Mouse (Mus musculus) lung, embryonic 15.5 days (tissue): Measurements from ENCODE around the gene Dysf. TPM values are rescaled to one million over a fixed set of nuclear protein-coding genes. Genes with fewer than 3 reads are reported as not detected.
"Not testable (repeated sequence)": the region's sequence is repeated elsewhere in the genome, so short reads cannot be mapped to it uniquely, and the experiment has no call there.

Experiments used
- ATAC-seq: fragments of 200-750 bp; cut with Nextera tagmentation; 2 replicates; pipeline ENCODE4 v1.8.0; 2017; ENCODE audit warnings: moderate number of reproducible peaks, borderline replicate concordance; ENCODE audit not compliant: low FRiP score, low TSS enrichment; ENCODE audit errors: extremely low read depth
- H3K27ac ChIP-seq: fragments of 300-500 bp; sonication (generic); 2 replicates; pipeline ENCODE4 v1.5.1; 2015; ENCODE audit warnings: moderate library complexity, mild to moderate bottlenecking, inconsistent platforms
- H3K27me3 ChIP-seq: fragments of 300-500 bp; sonication (generic); 2 replicates; pipeline ENCODE4 v1.6.1; 2015; ENCODE audit warnings: inconsistent platforms
- H3K36me3 ChIP-seq: fragments of 300-500 bp; sonication (generic); 2 replicates; pipeline ENCODE4 v1.6.1; 2015; ENCODE audit warnings: inconsistent platforms
- H3K4me1 ChIP-seq: fragments of 300-500 bp; sonication (generic); 2 replicates; pipeline ENCODE4 v1.6.1; 2015; ENCODE audit warnings: inconsistent platforms
- H3K4me2 ChIP-seq: fragments of 300-500 bp; sonication (generic); 2 replicates; pipeline ENCODE4 v1.6.1; 2015; ENCODE audit warnings: inconsistent platforms, mild to moderate bottlenecking, moderate library complexity
- H3K4me3 ChIP-seq: fragments of 300-500 bp; sonication (generic); 2 replicates; pipeline ENCODE4 v1.5.1; 2015; ENCODE audit warnings: mild to moderate bottlenecking, inconsistent platforms
- H3K9ac ChIP-seq: fragments of 300-500 bp; sonication (generic); 2 replicates; pipeline ENCODE4 v1.6.1; 2015; ENCODE audit warnings: inconsistent platforms
- H3K9me3 ChIP-seq: fragments of 300-500 bp; sonication (generic); 2 replicates; pipeline ENCODE4 v1.6.1; 2016; ENCODE audit warnings: inconsistent platforms
- WGBS: fragments of 180-500 bp; shearing (Covaris S2); methylation state at CpG from one replicate; pipeline ENCODE4 v1.1.7; 2015; 5-methylcytosine and 5-hydroxymethylcytosine counted together
- polyA plus RNA-seq: library from polyadenylated mRNA; unstranded; fragments of >200 nt; fragmentation: Nextera tagmentation; extraction: Ambion mirVana; gene quantifications from 2 replicates; pipeline ENCODE4 v1.2.1, GENCODE M21; 2015

Dysf gene
- polyA plus RNA-seq, result 8.7 and 9.8 TPM in 2 replicates

DNA sequence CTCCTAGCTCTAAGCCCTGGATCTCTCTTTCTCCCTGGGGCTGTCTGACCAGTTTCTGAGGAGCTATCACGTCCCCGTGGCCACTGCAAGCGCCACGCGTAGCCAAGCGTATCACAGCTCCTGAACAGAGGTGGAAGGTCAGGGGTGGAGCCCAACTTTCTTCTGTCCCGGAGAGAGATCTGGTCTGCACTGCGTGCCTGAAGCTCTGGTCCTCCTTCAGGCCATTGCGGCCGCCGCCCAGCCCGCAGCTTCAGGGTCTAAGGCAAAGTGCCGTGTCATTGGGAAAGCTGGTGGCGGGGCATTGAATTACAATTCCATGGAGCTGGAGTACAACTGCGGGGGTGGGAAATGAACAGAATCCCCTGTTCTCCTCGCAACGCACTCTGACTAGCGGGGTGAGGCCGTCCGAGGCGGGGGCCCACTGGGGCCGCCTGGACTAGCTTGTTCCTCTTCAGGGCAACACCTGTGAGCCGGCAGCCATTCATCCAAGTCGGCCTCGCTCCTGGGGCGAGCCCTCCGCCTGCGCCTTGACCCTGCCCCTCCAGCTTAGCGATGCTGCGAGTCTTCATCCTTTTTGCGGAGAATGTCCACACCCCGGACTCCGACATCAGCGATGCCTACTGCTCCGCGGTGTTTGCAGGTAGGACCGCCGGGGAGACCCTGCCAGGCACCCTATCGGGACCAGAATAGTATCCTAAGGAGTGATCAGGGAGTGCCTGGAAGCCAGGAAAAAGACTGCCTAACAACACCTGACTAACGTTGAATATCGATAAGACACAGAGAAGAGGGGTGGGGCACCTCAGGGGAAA lies at the start of gene Dysf:
Gene Dysf, plus strand, starts transcription at position 228 of the 809 bp plus-strand sequence.
- Histone ChIP-seq H3K4me2 (peak within 1 kb of the TSS; percentile 74), H3K9me3 (no peaks in the 10 kb centered on the region), H3K4me3 (peak within 1 kb of the TSS; percentile 37), H3K4me1 (peaks cover 24% of the 10 kb centered on the region), H3K27ac (no peak within 1 kb of the TSS), H3K9ac (peak within 1 kb of the TSS; percentile 11; the same call in 1 of the 2 replicates), H3K36me3 (no peaks in the 10 kb centered on the region), H3K27me3 (peaks cover 13% of the 10 kb centered on the region; the same call in 1 of the 2 replicates)
- peak; percentile 57; the same call in 1 of the 2 replicates for ATAC-seq
- under 1% methylated on average over 41 of the region's 41 CpGs for WGBS

DNA sequence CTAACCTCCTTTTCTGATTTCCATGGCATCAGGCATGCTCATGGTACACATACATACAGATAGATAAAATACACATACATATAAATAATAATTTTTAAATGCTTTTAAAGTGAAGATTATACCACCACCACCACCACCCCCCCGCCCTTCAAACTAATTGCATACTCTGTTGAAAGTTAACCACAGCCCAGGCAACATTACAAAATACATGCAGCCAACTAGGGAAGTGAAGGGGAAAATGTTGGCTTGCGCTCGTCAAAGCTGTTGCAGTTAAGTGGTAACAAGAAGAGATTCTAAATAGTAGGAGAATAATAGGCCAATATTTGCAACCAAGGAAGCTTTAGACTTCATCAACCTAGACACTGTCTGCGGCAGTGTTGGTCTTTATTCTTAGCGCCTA lies 20.7 kb upstream of the Dysf start:
- Histone ChIP-seq H3K36me3 (peaks cover 51% of the 10 kb centered on the region), H3K9me3 (no peaks in the 10 kb centered on the region), H3K9ac (no peak overlapping the region), H3K4me3 (no peak overlapping the region), H3K27me3 (no peaks in the 10 kb centered on the region), H3K27ac (no peak overlapping the region), H3K4me1 (no peaks in the 10 kb centered on the region), H3K4me2 (no peak overlapping the region)
- WGBS, result 89% methylated on average over 5 of the region's 5 CpGs
- ATAC-seq, result no peak

DNA sequence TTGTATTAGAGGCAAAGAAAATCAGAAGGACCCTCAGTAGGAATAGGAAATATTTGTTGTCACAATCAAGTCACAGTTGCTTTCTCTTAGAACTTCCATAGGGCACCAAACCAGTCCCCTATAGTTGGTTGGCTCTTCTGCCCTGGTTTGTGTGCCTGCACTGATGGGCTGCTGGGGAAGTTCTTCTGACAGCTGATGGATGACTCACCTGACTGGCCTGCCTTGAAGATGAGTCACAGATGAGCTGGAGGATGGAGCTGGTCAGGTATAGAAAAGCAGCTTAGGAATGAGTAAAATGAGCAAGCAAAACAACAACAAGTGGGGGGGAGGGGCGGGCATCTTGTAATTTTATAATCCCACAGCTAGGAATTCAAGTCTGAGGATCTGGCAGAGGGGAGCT lies 5.7 kb upstream of the Dysf start:
- no peak overlapping the region for H3K4me2 ChIP-seq
- no peak overlapping the region for H3K9ac ChIP-seq
- no peaks in the 10 kb centered on the region for H3K9me3 ChIP-seq
- no peak for ATAC-seq
- 65% methylated on average over 1 of the region's 1 CpGs for WGBS
- H3K27ac ChIP-seq, result no peak overlapping the region
- H3K27me3 ChIP-seq, result no peaks in the 10 kb centered on the region
- no peak overlapping the region for H3K4me3 ChIP-seq
- H3K4me1 ChIP-seq, result no peaks in the 10 kb centered on the region
- peaks cover 4% of the 10 kb centered on the region; the same call in 1 of the 2 replicates for H3K36me3 ChIP-seq

DNA sequence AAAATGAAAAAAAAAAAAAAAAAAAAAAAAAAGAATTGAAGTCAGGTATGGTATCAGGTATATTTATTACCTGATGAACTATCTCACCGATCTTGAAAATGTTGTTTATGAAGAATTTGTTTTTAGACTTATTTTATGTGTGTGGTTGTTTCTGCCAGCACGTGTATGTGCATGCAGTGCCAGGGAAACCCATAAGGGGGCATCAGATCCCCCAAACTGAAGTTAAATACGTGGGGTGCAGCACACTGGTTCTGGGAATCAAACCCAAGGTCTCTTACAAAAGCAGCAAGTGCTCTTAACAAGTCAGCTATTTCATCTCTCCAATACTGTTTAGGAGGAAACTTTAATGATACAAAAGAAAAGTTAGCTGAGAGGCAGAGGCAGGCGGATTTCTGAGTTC lies 4.1 kb upstream of the Dysf start:
- no peaks in the 10 kb centered on the region for H3K36me3 ChIP-seq
- H3K9ac ChIP-seq, result no peak overlapping the region
- 80% methylated on average over 4 of the region's 4 CpGs for WGBS

DNA sequence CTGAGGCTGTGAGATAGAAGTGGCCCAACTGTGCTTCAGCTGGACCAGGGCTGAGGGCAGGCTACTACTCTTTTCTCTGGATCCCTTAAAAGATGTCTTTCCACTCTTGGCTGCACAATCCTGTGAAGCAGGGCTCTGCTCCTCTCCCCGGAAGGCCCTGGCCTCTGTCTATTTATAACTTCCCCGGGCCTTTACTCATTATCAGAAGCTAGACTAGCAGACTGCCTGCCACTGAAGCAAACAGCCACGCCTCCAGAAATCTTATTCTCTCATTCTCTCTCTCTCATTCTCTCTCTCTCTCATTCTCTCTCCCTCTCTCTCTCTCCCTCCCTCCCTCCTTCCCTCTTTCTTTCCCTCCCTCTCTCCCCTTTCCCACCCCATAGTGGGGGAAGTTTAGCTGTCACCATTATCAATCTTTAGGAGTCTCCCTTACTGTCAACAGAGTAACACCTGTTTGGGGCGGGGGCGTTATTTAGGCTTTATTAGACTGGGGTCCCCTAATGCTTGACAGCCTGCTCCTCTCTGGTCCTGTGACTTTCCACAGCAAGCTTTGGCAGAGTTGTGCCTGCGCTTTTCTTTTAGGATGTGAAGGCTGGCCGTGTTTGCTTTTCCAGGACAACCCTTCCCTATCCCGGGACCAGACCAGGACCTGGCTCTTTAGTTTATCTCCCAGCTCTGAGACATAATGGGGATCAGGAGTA lies 932 bp downstream of the Dysf start:
- Histone ChIP-seq H3K9ac (no peak overlapping the region), H3K4me2 (peak overlapping the region; percentile 74), H3K36me3 (no peaks in the 10 kb centered on the region), H3K4me1 (peaks cover 24% of the 10 kb centered on the region), H3K9me3 (no peaks in the 10 kb centered on the region), H3K27ac (no peak overlapping the region), H3K27me3 (peaks cover 13% of the 10 kb centered on the region; the same call in 1 of the 2 replicates), H3K4me3 (peak overlapping the region; percentile 37; the same call in 1 of the 2 replicates)
- ATAC-seq, result no peak
- 20% methylated on average over 8 of the region's 8 CpGs for WGBS

More for the DNA sequence above, 4.1 kb upstream of the Dysf start:
- Histone ChIP-seq H3K4me3 (no peak overlapping the region), H3K9me3 (no peaks in the 10 kb centered on the region), H3K4me1 (peaks cover 11% of the 10 kb centered on the region), H3K27ac (no peak overlapping the region), H3K4me2 (no peak overlapping the region), H3K27me3 (peaks cover 8% of the 10 kb centered on the region; the same call in 1 of the 2 replicates)
- no peak for ATAC-seq

DNA sequence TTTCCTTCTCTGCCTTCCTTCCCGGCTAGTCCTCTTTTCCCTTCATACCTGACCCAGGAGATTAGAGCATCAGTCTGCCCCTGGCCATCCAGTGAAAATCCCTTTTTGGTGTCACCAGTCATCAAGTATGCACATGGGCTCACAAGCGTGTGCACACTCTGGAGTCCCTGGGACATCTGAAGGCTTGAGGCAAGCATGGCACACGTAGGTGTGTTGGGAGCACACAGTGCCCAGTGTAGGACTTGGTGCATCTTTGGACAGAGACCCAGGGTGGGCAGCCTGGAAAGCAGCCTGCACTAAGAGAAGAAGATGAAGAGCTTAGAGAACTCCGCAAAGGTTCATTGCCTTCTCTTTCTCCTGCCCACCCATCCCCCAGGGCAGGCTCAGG lies 1.5 kb downstream of the Dysf start:
- H3K4me2 ChIP-seq, result no peak overlapping the region
- 0 out of 2 replicates have a peak overlapping the region, but pooled peaks have one; percentile 8 for H3K27ac ChIP-seq

GRCm38 (mm10) chr6:84010303-84011225 lies 2.2 kb downstream of the Dysf start:
- Histone ChIP-seq H3K27me3 (peaks cover 13% of the 10 kb centered on the region; the same call in 1 of the 2 replicates), H3K4me3 (no peak overlapping the region), H3K4me1 (peaks cover 24% of the 10 kb centered on the region), H3K27ac (0 out of 2 replicates have a peak overlapping the region, but pooled peaks have one; percentile 8), H3K4me2 (no peak overlapping the region), H3K9ac (no peak overlapping the region), H3K36me3 (no peaks in the 10 kb centered on the region), H3K9me3 (no peaks in the 10 kb centered on the region)
- ATAC-seq, result peak; percentile 16; the same call in 1 of the 2 replicates
- WGBS, result 35% methylated on average over 8 of the region's 8 CpGs

More for the DNA sequence above, 1.5 kb downstream of the Dysf start:
- Histone ChIP-seq H3K9ac (no peak overlapping the region), H3K4me1 (peaks cover 24% of the 10 kb centered on the region), H3K9me3 (no peaks in the 10 kb centered on the region), H3K4me3 (no peak overlapping the region), H3K36me3 (no peaks in the 10 kb centered on the region), H3K27me3 (peaks cover 13% of the 10 kb centered on the region; the same call in 1 of the 2 replicates)
- peak; percentile 16 for ATAC-seq
- 41% methylated on average over 4 of the region's 4 CpGs for WGBS

DNA sequence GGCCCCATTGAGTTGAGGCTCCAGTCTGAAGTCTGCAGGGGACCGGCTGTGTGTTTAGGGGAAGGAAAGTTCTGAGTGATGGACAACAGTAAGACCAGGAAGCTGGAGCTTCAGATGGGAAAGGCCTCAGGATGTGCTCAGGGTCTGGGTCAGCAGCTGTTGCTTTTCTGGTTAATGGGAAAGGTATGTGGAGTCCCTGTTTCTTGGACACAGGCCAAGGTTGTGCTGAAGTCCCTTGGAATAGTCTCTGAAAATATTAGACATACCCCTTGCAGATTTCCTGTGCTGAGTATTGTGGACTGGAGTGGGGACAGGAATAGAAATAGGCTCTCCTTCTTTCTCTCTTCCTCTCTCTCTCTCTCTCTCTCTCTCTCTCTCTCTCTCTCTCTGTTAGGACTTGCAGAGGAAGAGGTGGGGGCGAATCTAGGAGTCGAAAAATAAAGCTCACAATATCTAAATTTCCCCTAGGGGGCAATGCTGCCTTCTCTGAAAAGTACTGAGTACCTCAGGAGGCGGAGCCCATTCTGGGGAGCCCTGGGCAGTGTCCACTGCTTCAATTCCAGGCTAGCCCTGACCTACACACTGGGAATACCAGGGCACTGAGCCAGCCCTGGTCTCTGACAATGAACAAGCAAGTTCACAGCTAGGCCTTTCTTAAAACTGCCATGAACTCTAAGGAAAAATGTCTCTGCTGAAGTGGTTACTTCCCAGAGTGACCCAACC lies 6.7 kb downstream of the Dysf start:
- not testable (repeated sequence) for H3K9me3 ChIP-seq, H3K27me3 ChIP-seq, H3K4me3 ChIP-seq, H3K9ac ChIP-seq, H3K4me2 ChIP-seq, H3K36me3 ChIP-seq
- peaks cover 12% of the 10 kb centered on the region; the same call in 1 of the 2 replicates for H3K4me1 ChIP-seq
- peak; percentile 44; the same call in 1 of the 2 replicates for ATAC-seq
- 0 out of 2 replicates have a peak overlapping the region, but pooled peaks have one; percentile 3 for H3K27ac ChIP-seq
- WGBS, result 35% methylated on average over 4 of the region's 4 CpGs

DNA sequence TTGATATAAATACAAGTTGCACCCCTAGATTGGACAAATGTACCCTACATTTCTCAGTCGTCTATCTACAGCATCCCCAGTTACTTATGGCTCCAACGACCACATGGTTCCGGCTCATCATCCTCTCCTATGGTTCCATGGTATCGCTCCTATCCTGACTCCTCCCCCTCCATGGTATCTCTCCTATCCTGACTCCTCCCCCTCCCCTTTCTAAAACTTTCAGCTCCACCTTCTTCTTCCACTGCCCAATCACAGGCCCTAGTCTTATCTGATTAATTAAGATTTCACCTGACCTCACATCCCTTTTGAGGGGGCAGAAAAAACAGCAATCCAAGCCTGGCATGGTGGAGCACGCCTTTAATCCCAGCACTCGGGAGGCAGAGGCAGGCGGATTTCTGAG lies 8.5 kb downstream of the Dysf start:
- 90% methylated on average over 7 of the region's 7 CpGs for WGBS
- ATAC-seq, result no peak
- H3K4me1 ChIP-seq, result peaks cover 3% of the 10 kb centered on the region; the same call in 1 of the 2 replicates

GRCm38 (mm10) chr6:84017392-84017791 lies 9.0 kb downstream of the Dysf start:
- Histone ChIP-seq H3K4me3 (no peak overlapping the region), H3K27ac (no peak overlapping the region), H3K36me3 (no peaks in the 10 kb centered on the region), H3K27me3 (peaks cover 12% of the 10 kb centered on the region; the same call in 1 of the 2 replicates), H3K9me3 (no peaks in the 10 kb centered on the region), H3K9ac (no peak overlapping the region), H3K4me1 (peaks cover 3% of the 10 kb centered on the region; the same call in 1 of the 2 replicates), H3K4me2 (no peak overlapping the region)
- 49% methylated on average over 3 of the region's 3 CpGs for WGBS
- no peak for ATAC-seq

More for the DNA sequence above, 8.5 kb downstream of the Dysf start:
- Histone ChIP-seq H3K4me2 (no peak overlapping the region), H3K36me3 (no peaks in the 10 kb centered on the region), H3K27me3 (peaks cover 12% of the 10 kb centered on the region; the same call in 1 of the 2 replicates), H3K9ac (no peak overlapping the region), H3K9me3 (no peaks in the 10 kb centered on the region), H3K4me3 (no peak overlapping the region), H3K27ac (no peak overlapping the region)
